Mouse (Mus musculus): ENCODE data around the gene Uap1l1. TPM values are rescaled to one million over a fixed set of nuclear protein-coding genes. Genes with fewer than 3 reads are reported as not detected.

The Uap1l1 gene
- total and polyA plus RNA-seq, 3 experiments = 7.2 to 8.3 (median 7.9) TPM

- intact Hi-C loops (cut with DNase I) = loop anchor here (1.0 to 5.0 kb wide), 3 partner anchors 36 to 107 kb away; no protein-coding TSS in a partner anchor
- peak; percentile 63 to 66 for DNase-seq
- Histone ChIP-seq H3K27me3 (ENCODE audit: control insufficient read depth, insufficient read depth, low read length) (peaks cover 1% of the 10 kb centered on the region; the same call in 1 of the 2 replicates), H3K4me3 (no peak overlapping the region), H3K36me3 (ENCODE audit: control insufficient read depth, insufficient read depth, low read length) (no peaks in the 10 kb centered on the region), H3K4me1 (ENCODE audit: control insufficient read depth, insufficient read depth, low read length) (no peaks in the 10 kb centered on the region), H3K27ac (no peak overlapping the region), H3K79me2 (replicated peaks; ENCODE audit: control insufficient read depth, insufficient read depth, low read length) (no peaks in the 10 kb centered on the region), H3K9ac (ENCODE audit: low read depth, low read length) (no peak overlapping the region)
- 61% methylated on average over 4 of the region's 4 CpGs for WGBS
- peak; percentile 90 for TF ChIP-seq CTCF (IDR thresholded peaks at IDR 0.05)
- no peak for TF ChIP-seq POLR2A (IDR thresholded peaks at IDR 0.05; ENCODE audit: insufficient read depth, low read depth, low read length)
- 0 out of 2 replicates have a peak, but pooled peaks have one; percentile 11 for TF ChIP-seq EP300 (IDR thresholded peaks at IDR 0.05; ENCODE audit: insufficient read depth, low read depth, low read length)
These were observed 11.1 kb upstream of the Uap1l1 start for GRCm38 (mm10) chr2:25376589-25376988.

- TF ChIP-seq CTCF (IDR thresholded peaks at IDR 0.05) (no peak), POLR2A (IDR thresholded peaks at IDR 0.05; ENCODE audit: insufficient read depth, low read depth, low read length) (no peak), EP300 (IDR thresholded peaks at IDR 0.05; ENCODE audit: insufficient read depth, low read depth, low read length) (no peak)
- H3K27me3 ChIP-seq (ENCODE audit: control insufficient read depth, insufficient read depth, low read length) = peaks cover 1% of the 10 kb centered on the region; the same call in 1 of the 2 replicates
- H3K79me2 ChIP-seq (replicated peaks; ENCODE audit: control insufficient read depth, insufficient read depth, low read length) = no peaks in the 10 kb centered on the region
- no peak overlapping the region for H3K27ac ChIP-seq
- no peaks in the 10 kb centered on the region for H3K36me3 ChIP-seq (ENCODE audit: control insufficient read depth, insufficient read depth, low read length)
- 52% methylated on average over 2 of the region's 2 CpGs for WGBS
- intact Hi-C loops (cut with DNase I) = no loop called here
- no peak overlapping the region for H3K4me3 ChIP-seq
- no peak overlapping the region for H3K9ac ChIP-seq (ENCODE audit: low read depth, low read length)
- no peaks in the 10 kb centered on the region for H3K4me1 ChIP-seq (ENCODE audit: control insufficient read depth, insufficient read depth, low read length)
- DNase-seq = no peak
These were observed 7.9 kb upstream of the Uap1l1 start for GRCm38 (mm10) chr2:25373431-25373830.

- Histone ChIP-seq H3K27ac (no peak overlapping the region), H3K36me3 (ENCODE audit: control insufficient read depth, insufficient read depth, low read length) (no peaks in the 10 kb centered on the region), H3K79me2 (replicated peaks; ENCODE audit: control insufficient read depth, insufficient read depth, low read length) (no peaks in the 10 kb centered on the region), H3K4me1 (ENCODE audit: control insufficient read depth, insufficient read depth, low read length) (no peaks in the 10 kb centered on the region), H3K4me3 (peak overlapping the region; percentile 55), H3K27me3 (ENCODE audit: control insufficient read depth, insufficient read depth, low read length) (peaks cover 1% of the 10 kb centered on the region; the same call in 1 of the 2 replicates), H3K9ac (ENCODE audit: low read depth, low read length) (peak overlapping the region; percentile 57)
- no peak for DNase-seq
- WGBS = 3% methylated on average over 42 of the region's 42 CpGs
- TF ChIP-seq CTCF (IDR thresholded peaks at IDR 0.05) = no peak
- TF ChIP-seq POLR2A (IDR thresholded peaks at IDR 0.05; ENCODE audit: insufficient read depth, low read depth, low read length) = no peak
- no peak for TF ChIP-seq EP300 (IDR thresholded peaks at IDR 0.05; ENCODE audit: insufficient read depth, low read depth, low read length)
- intact Hi-C loops (cut with DNase I) = no loop called here
These were observed 7.3 kb upstream of the Uap1l1 start for GRCm38 (mm10) chr2:25372644-25373391.

GRCm38 (mm10) chr2:25371764-25372643 is 6.5 kb upstream of the Uap1l1 start, which contains the start of gene Sapcd2:
Sapcd2 (plus strand) TSS chr2:25372321.
- no peaks in the 10 kb centered on the region for H3K4me1 ChIP-seq (ENCODE audit: control insufficient read depth, insufficient read depth, low read length)
- TF ChIP-seq CTCF (IDR thresholded peaks at IDR 0.05) (peak; percentile 6; the same call in 1 of the 2 replicates), POLR2A (IDR thresholded peaks at IDR 0.05; ENCODE audit: insufficient read depth, low read depth, low read length) (no peak), EP300 (IDR thresholded peaks at IDR 0.05; ENCODE audit: insufficient read depth, low read depth, low read length) (no peak)
- H3K4me3 ChIP-seq = peak within 1 kb of the TSS; percentile 55
- no peaks in the 10 kb centered on the region for H3K36me3 ChIP-seq (ENCODE audit: control insufficient read depth, insufficient read depth, low read length)
- peaks cover 1% of the 10 kb centered on the region; the same call in 1 of the 2 replicates for H3K27me3 ChIP-seq (ENCODE audit: control insufficient read depth, insufficient read depth, low read length)
- peak within 1 kb of the TSS; percentile 57 for H3K9ac ChIP-seq (ENCODE audit: low read depth, low read length)
- DNase-seq = peak; percentile 83 to 89
- no peaks in the 10 kb centered on the region for H3K79me2 ChIP-seq (replicated peaks; ENCODE audit: control insufficient read depth, insufficient read depth, low read length)
- H3K27ac ChIP-seq = 0 out of 2 replicates have a peak within 1 kb of the TSS, but pooled peaks have one; percentile 3
- WGBS = 2% methylated on average over 65 of the region's 65 CpGs
- intact Hi-C loops (cut with DNase I) = no loop called here

GRCm38 (mm10) chr2:25369996-25370395 is 4.5 kb upstream of the Uap1l1 start:
- H3K9ac ChIP-seq (ENCODE audit: low read depth, low read length) = no peak overlapping the region
- H3K4me3 ChIP-seq = no peak overlapping the region
- WGBS = 85% methylated on average over 3 of the region's 3 CpGs
- no peak overlapping the region for H3K27ac ChIP-seq
- no peak for DNase-seq
- H3K4me1 ChIP-seq (ENCODE audit: control insufficient read depth, insufficient read depth, low read length) = no peaks in the 10 kb centered on the region
- H3K79me2 ChIP-seq (replicated peaks; ENCODE audit: control insufficient read depth, insufficient read depth, low read length) = no peaks in the 10 kb centered on the region
- peaks cover 1% of the 10 kb centered on the region; the same call in 1 of the 2 replicates for H3K27me3 ChIP-seq (ENCODE audit: control insufficient read depth, insufficient read depth, low read length)
- intact Hi-C loops (cut with DNase I) = loop anchor here (5.0 kb wide), 1 partner anchor 32 kb away; no protein-coding TSS in a partner anchor
- TF ChIP-seq POLR2A (IDR thresholded peaks at IDR 0.05; ENCODE audit: insufficient read depth, low read depth, low read length) = no peak
- no peak for TF ChIP-seq CTCF (IDR thresholded peaks at IDR 0.05)
- no peak for TF ChIP-seq EP300 (IDR thresholded peaks at IDR 0.05; ENCODE audit: insufficient read depth, low read depth, low read length)
- H3K36me3 ChIP-seq (ENCODE audit: control insufficient read depth, insufficient read depth, low read length) = no peaks in the 10 kb centered on the region
